31 mouse cellular contexts compared by ENCODE assay signal in genomic region chr17:25250181-25250835, GRCm38 (mm10). TPM values are rescaled to one million over a fixed set of nuclear protein-coding genes. Genes with fewer than 3 reads are reported as not detected.
DNase-seq lines count a peak whose midpoint lies in the region; ATAC-seq and TF ChIP-seq lines count a peak whose summit lies in the region.
"Had no signal": no experiment of that assay in that cellular context is flagged by ENCODE, and none has a peak within 500 bp of the region (broad histone marks: within the 10 kb centered on the region; RNA-seq: fewer than 3 reads in every experiment).

No protein-coding gene starts in this region.

- intact Hi-C loops in left cerebral cortex, postnatal 4 days (cut with DNase I): no loop called here

- H3K4me2 ChIP-seq in midbrain, postnatal 0 days (ENCODE audit: low read depth, low read length, poor library complexity, severe bottlenecking): no peak overlapping the region
- H3K4me2 ChIP-seq: embryonic facial prominence, embryonic 13.5 days; heart, embryonic 11.5 days; hindbrain, embryonic 12.5 days; hindbrain, embryonic 15.5 days had no signal

- peaks cover 25% of the 10 kb centered on the region; the same call in 1 of the 2 replicates for H3K4me1 ChIP-seq in midbrain, postnatal 0 days (ENCODE audit: insufficient read depth, low read length)
- peaks cover 39% of the 10 kb centered on the region for H3K4me1 ChIP-seq in midbrain, embryonic 10.5 days

- peaks cover 2% of the 10 kb centered on the region; the same call in 1 of the 2 replicates for H3K36me3 ChIP-seq in midbrain, postnatal 0 days (ENCODE audit: insufficient read depth, low read length)
- H3K36me3 ChIP-seq in midbrain, embryonic 10.5 days: peaks cover 10% of the 10 kb centered on the region
- H3K36me3 ChIP-seq: hindbrain, embryonic 15.5 days had no signal

- DNase-seq in cerebellum, postnatal 14 days: peak; percentile 85 to 90
- DNase-seq in cerebellum, adult 9-11 months: no peak
- peak; percentile 80 for DNase-seq in left cerebral cortex, postnatal 4 days
- no peak for DNase-seq in left cerebral cortex, adult 18-20 months (ENCODE audit: low spot score in 2 of 2)
- DNase-seq in midbrain, postnatal 0 days (ENCODE audit: low spot score): peak; percentile 74
- DNase-seq in midbrain, embryonic 10.5 days (ENCODE audit: low spot score): no peak
- DNase-seq: adrenal gland, postnatal 10 days; adrenal gland, postnatal 36 days; B cell, adult 2 months; cerebellum, adult 11 months; cerebellum, adult 2 months; cerebellum, postnatal 36 days; embryo, embryonic 11 days; forebrain, postnatal 0 days; gastrocnemius, adult 2 months; gastrocnemius, postnatal 14 days; heart, adult 11 months had no signal

- H3K9me3 ChIP-seq in midbrain, postnatal 0 days (ENCODE audit: low read length): no peaks in the 10 kb centered on the region
- H3K9me3 ChIP-seq in midbrain, embryonic 10.5 days (replicated peaks): no peaks in the 10 kb centered on the region
- H3K9me3 ChIP-seq: embryonic facial prominence, embryonic 10.5 days; embryonic facial prominence, embryonic 13.5 days; G1E; hindbrain, embryonic 12.5 days; hindbrain, embryonic 15.5 days had no signal

- ATAC-seq in midbrain, postnatal 0 days (ENCODE audit: low FRiP score): no peak
- ATAC-seq: forebrain, embryonic 14.5 days; forebrain, postnatal 0 days; inflammation-experienced regulatory T-cells, adult 6 months; intestine, embryonic 16.5 days; Patski had no signal

- TF ChIP-seq CTCF in midbrain, postnatal 0 days (IDR thresholded peaks at IDR 0.05): no peak

- H3K4me3 ChIP-seq in midbrain, postnatal 0 days (ENCODE audit: low read depth, low read length): no peak overlapping the region
- no peak overlapping the region for H3K4me3 ChIP-seq in midbrain, embryonic 10.5 days
- H3K4me3 ChIP-seq: embryonic facial prominence, embryonic 10.5 days; embryonic facial prominence, embryonic 13.5 days; erythroblast, embryonic 14.5 days; gastrocnemius, adult 2 months; hindbrain, embryonic 12.5 days; hindbrain, embryonic 15.5 days had no signal

- no peak overlapping the region for H3K9ac ChIP-seq in midbrain, postnatal 0 days (replicated peaks; ENCODE audit: low read length, poor library complexity, severe bottlenecking)
- H3K9ac ChIP-seq: embryonic facial prominence, embryonic 13.5 days; hindbrain, embryonic 12.5 days; hindbrain, embryonic 15.5 days had no signal

- 81% methylated on average over 8 of the region's 8 CpGs for WGBS in midbrain, postnatal 0 days
- WGBS in midbrain, embryonic 10.5 days: 84% methylated on average over 8 of the region's 8 CpGs

- H3K27me3 ChIP-seq in midbrain, postnatal 0 days (ENCODE audit: insufficient read depth, low read length): no peaks in the 10 kb centered on the region
- peaks cover 25% of the 10 kb centered on the region for H3K27me3 ChIP-seq in midbrain, embryonic 10.5 days (ENCODE audit: low read depth, poor library complexity, severe bottlenecking)
- H3K27me3 ChIP-seq: Patski had no signal

- no peak overlapping the region for H3K27ac ChIP-seq in midbrain, postnatal 0 days (ENCODE audit: low read depth, low read length)
- no peak overlapping the region for H3K27ac ChIP-seq in midbrain, embryonic 10.5 days (replicated peaks)
- H3K27ac ChIP-seq: embryonic facial prominence, embryonic 10.5 days; embryonic facial prominence, embryonic 13.5 days; gastrocnemius, adult 2 months; hindbrain, embryonic 12.5 days; hindbrain, embryonic 15.5 days had no signal

RNA-seq across cellular contexts. Expression of gene Baiap3, which starts 5.9 kb away (rescaled TPM):
- 10 to 100 TPM in 1 of 2 experiments, 1 to 10 TPM in 1; 5.2 to 24.2 TPM for total RNA-seq in left cerebral cortex, postnatal 4 days (2021)
- total RNA-seq in left cerebral cortex, adult 18-20 months (2021): 10 to 100 TPM; 17.5 to 18.7 TPM
- 94.2 and 98.4 TPM in 2 replicates for total RNA-seq in midbrain, postnatal 0 days (2014; rRNA removed)
- 48.4 and 49.9 TPM in 2 replicates for polyA plus RNA-seq in midbrain, postnatal 0 days (2015; fragmentation: Nextera tagmentation; extraction: Ambion mirVana)
- 2.3 and 2.4 TPM in 2 replicates for polyA plus RNA-seq in midbrain, embryonic 10.5 days (2016; fragmentation: Nextera tagmentation; extraction: Ambion mirVana)
- polyA plus RNA-seq: erythroblast, embryonic 14.5 days; G1E had no signal

RNA-seq across cellular contexts. Expression of gene Tsr3, which starts 10.3 kb away (rescaled TPM):
- 10 to 100 TPM; 29.7 to 33.8 TPM for total RNA-seq in left cerebral cortex, postnatal 4 days (2021)
- total RNA-seq in left cerebral cortex, adult 18-20 months (2021): 10 to 100 TPM; 21.0 to 24.3 TPM
- total RNA-seq in midbrain, postnatal 0 days (2014; rRNA removed): 39.6 and 40.1 TPM in 2 replicates
- 74.2 and 76.2 TPM in 2 replicates for polyA plus RNA-seq in midbrain, postnatal 0 days (2015; fragmentation: Nextera tagmentation; extraction: Ambion mirVana)
- 74.6 and 80.4 TPM in 2 replicates for polyA plus RNA-seq in midbrain, embryonic 10.5 days (2016; fragmentation: Nextera tagmentation; extraction: Ambion mirVana)

RNA-seq across cellular contexts. Expression of gene Gnptg, which starts 10.4 kb away (rescaled TPM):
- 10 to 100 TPM; 54.6 to 56.0 TPM for total RNA-seq in left cerebral cortex, postnatal 4 days (2021)
- total RNA-seq in left cerebral cortex, adult 18-20 months (2021): 10 to 100 TPM; 74.7 to 77.3 TPM
- 97.2 and 104 TPM in 2 replicates for total RNA-seq in midbrain, postnatal 0 days (2014; rRNA removed)
- polyA plus RNA-seq in midbrain, postnatal 0 days (2015; fragmentation: Nextera tagmentation; extraction: Ambion mirVana): 127 and 134 TPM in 2 replicates
- 67.0 and 75.3 TPM in 2 replicates for polyA plus RNA-seq in midbrain, embryonic 10.5 days (2016; fragmentation: Nextera tagmentation; extraction: Ambion mirVana)

RNA-seq across cellular contexts. Expression of gene Ube2i, which starts 24.1 kb away (rescaled TPM):
- 100 to 1,000 TPM; 297 to 302 TPM for total RNA-seq in left cerebral cortex, postnatal 4 days (2021)
- total RNA-seq in left cerebral cortex, adult 18-20 months (2021): 100 to 1,000 TPM; 218 to 227 TPM
- total RNA-seq in midbrain, postnatal 0 days (2014; rRNA removed): 444 and 524 TPM in 2 replicates
- 401 and 432 TPM in 2 replicates for polyA plus RNA-seq in midbrain, postnatal 0 days (2015; fragmentation: Nextera tagmentation; extraction: Ambion mirVana)
- 879 and 915 TPM in 2 replicates for polyA plus RNA-seq in midbrain, embryonic 10.5 days (2016; fragmentation: Nextera tagmentation; extraction: Ambion mirVana)

RNA-seq across cellular contexts. Expression of gene Prss34, which starts 47.9 kb away (rescaled TPM):
- 1 to 10 TPM; 1.2 to 1.3 TPM for total RNA-seq in left cerebral cortex, postnatal 4 days (2021)
- not detected for total RNA-seq in left cerebral cortex, adult 18-20 months (2021)
- not detected in 2 replicates for total RNA-seq in midbrain, postnatal 0 days (2014; rRNA removed)
- not detected in 2 replicates for polyA plus RNA-seq in midbrain, postnatal 0 days (2015; fragmentation: Nextera tagmentation; extraction: Ambion mirVana)
- polyA plus RNA-seq in midbrain, embryonic 10.5 days (2016; fragmentation: Nextera tagmentation; extraction: Ambion mirVana): not detected in 2 replicates
- total RNA-seq: CH12.LX; forebrain, postnatal 0 days; G1E had no signal
- polyA plus RNA-seq: cerebellum, adult 2 months; cortical plate, adult 2 months; embryonic facial prominence, embryonic 10.5 days; forebrain, embryonic 14.5 days; forebrain, postnatal 0 days; frontal cortex, adult 2 months; G1E; heart, embryonic 11.5 days; hindbrain, embryonic 12.5 days; hindbrain, embryonic 15.5 days; inflammation-experienced regulatory T-cells, adult 6 months; Patski had no signal

Comparison
In these comparisons a context has a peak if more than half of its experiments do, and no peak if none do; other contexts are left out.
1. DNase-seq: peak in cerebellum, postnatal 14 days (2 of 2), left cerebral cortex, postnatal 4 days (single experiment) and midbrain, postnatal 0 days (single experiment); none in cerebellum, adult 9-11 months (single experiment), left cerebral cortex, adult 18-20 months (0 of 2) and midbrain, embryonic 10.5 days (single experiment).